Mouse (Mus musculus): ENCODE measurements around the gene Gm10521. TPM values are rescaled to one million over a fixed set of nuclear protein-coding genes. Genes with fewer than 3 reads are reported as not detected.

Gm10521 gene
- polyA plus RNA-seq, 2 experiments, result 0.16 TPM; not detected in 1

- H3K36me3 ChIP-seq (ENCODE audit: control insufficient read depth, insufficient read depth, low read length), result no peaks in the 10 kb centered on the region
- TF ChIP-seq POLR2A (IDR thresholded peaks at IDR 0.05; ENCODE audit: borderline replicate concordance, extremely low read depth, insufficient read depth, insufficient read length), result no peak
- no peak overlapping the region for H3K9ac ChIP-seq (ENCODE audit: low read depth, low read length, severe bottlenecking)
- no peak overlapping the region for H3K4me3 ChIP-seq (replicated peaks; ENCODE audit: low read length)
- no peaks in the 10 kb centered on the region for H3K9me3 ChIP-seq (ENCODE audit: control insufficient read depth, low read length)
- no peak overlapping the region for H3K27ac ChIP-seq (replicated peaks; ENCODE audit: low read depth, low read length)
- H3K4me1 ChIP-seq (ENCODE audit: control insufficient read depth, insufficient read depth, low read length), result no peaks in the 10 kb centered on the region
- H3K27me3 ChIP-seq (ENCODE audit: control insufficient read depth, insufficient read depth, low read length), result no peaks in the 10 kb centered on the region
- DNase-seq (ENCODE audit: low spot score) (no peak), ATAC-seq (ENCODE audit: low FRiP score, low read depth) (no peak)
- 46% methylated on average over 3 of the region's 3 CpGs for WGBS
- H3K4me2 ChIP-seq (replicated peaks; ENCODE audit: low read depth, low read length, severe bottlenecking), result no peak overlapping the region
Measured at GRCm38 (mm10) chr1:171933851-171934250, 38.4 kb downstream of the Gm10521 start.

- Histone ChIP-seq H3K9me3 (ENCODE audit: control insufficient read depth, low read length) (no peaks in the 10 kb centered on the region), H3K4me3 (replicated peaks; ENCODE audit: low read length) (no peak overlapping the region), H3K27me3 (ENCODE audit: control insufficient read depth, insufficient read depth, low read length) (no peaks in the 10 kb centered on the region), H3K36me3 (ENCODE audit: control insufficient read depth, insufficient read depth, low read length) (no peaks in the 10 kb centered on the region), H3K27ac (replicated peaks; ENCODE audit: low read depth, low read length) (no peak overlapping the region), H3K9ac (ENCODE audit: low read depth, low read length, severe bottlenecking) (no peak overlapping the region), H3K4me2 (replicated peaks; ENCODE audit: low read depth, low read length, severe bottlenecking) (no peak overlapping the region), H3K4me1 (ENCODE audit: control insufficient read depth, insufficient read depth, low read length) (no peaks in the 10 kb centered on the region)
- TF ChIP-seq POLR2A (IDR thresholded peaks at IDR 0.05; ENCODE audit: borderline replicate concordance, extremely low read depth, insufficient read depth, insufficient read length), result no peak
- WGBS, result 86% methylated on average over 14 of the region's 14 CpGs
- ATAC-seq (ENCODE audit: low FRiP score, low read depth) (no peak), DNase-seq (ENCODE audit: low spot score) (no peak)
Measured at GRCm38 (mm10) chr1:171938952-171939948, 43.8 kb downstream of the Gm10521 start.

GRCm38 (mm10) chr1:171940626-171941025 lies 45.2 kb downstream of the Gm10521 start:
- no peak for ATAC-seq (ENCODE audit: low FRiP score, low read depth)
- WGBS, result 78% methylated on average over 6 of the region's 6 CpGs
- H3K27me3 ChIP-seq (ENCODE audit: control insufficient read depth, insufficient read depth, low read length), result no peaks in the 10 kb centered on the region
- H3K4me3 ChIP-seq (replicated peaks; ENCODE audit: low read length), result no peak overlapping the region
- no peak overlapping the region for H3K4me2 ChIP-seq (replicated peaks; ENCODE audit: low read depth, low read length, severe bottlenecking)
- no peaks in the 10 kb centered on the region for H3K9me3 ChIP-seq (ENCODE audit: control insufficient read depth, low read length)
- no peaks in the 10 kb centered on the region for H3K36me3 ChIP-seq (ENCODE audit: control insufficient read depth, insufficient read depth, low read length)
- no peak overlapping the region for H3K9ac ChIP-seq (ENCODE audit: low read depth, low read length, severe bottlenecking)
- H3K27ac ChIP-seq (replicated peaks; ENCODE audit: low read depth, low read length), result no peak overlapping the region
- H3K4me1 ChIP-seq (ENCODE audit: control insufficient read depth, insufficient read depth, low read length), result no peaks in the 10 kb centered on the region
- DNase-seq (ENCODE audit: low spot score), result no peak
- no peak for TF ChIP-seq POLR2A (IDR thresholded peaks at IDR 0.05; ENCODE audit: borderline replicate concordance, extremely low read depth, insufficient read depth, insufficient read length)

- Histone ChIP-seq H3K27me3 (ENCODE audit: control insufficient read depth, insufficient read depth, low read length) (no peaks in the 10 kb centered on the region), H3K4me3 (replicated peaks; ENCODE audit: low read length) (no peak overlapping the region), H3K27ac (replicated peaks; ENCODE audit: low read depth, low read length) (no peak overlapping the region), H3K4me2 (replicated peaks; ENCODE audit: low read depth, low read length, severe bottlenecking) (no peak overlapping the region), H3K9me3 (ENCODE audit: control insufficient read depth, low read length) (no peaks in the 10 kb centered on the region), H3K4me1 (ENCODE audit: control insufficient read depth, insufficient read depth, low read length) (no peaks in the 10 kb centered on the region), H3K36me3 (ENCODE audit: control insufficient read depth, insufficient read depth, low read length) (no peaks in the 10 kb centered on the region), H3K9ac (ENCODE audit: low read depth, low read length, severe bottlenecking) (no peak overlapping the region)
- ATAC-seq (ENCODE audit: low FRiP score, low read depth) (no peak), DNase-seq (ENCODE audit: low spot score) (no peak)
- no peak for TF ChIP-seq POLR2A (IDR thresholded peaks at IDR 0.05; ENCODE audit: borderline replicate concordance, extremely low read depth, insufficient read depth, insufficient read length)
- 75% methylated on average over 6 of the region's 6 CpGs for WGBS
Measured at GRCm38 (mm10) chr1:171946447-171946995, 51.1 kb downstream of the Gm10521 start.

Other genes starting within 250 kb of the Gm10521 start
- gene Slamf7, start 242.6 kb upstream of the Gm10521 start, polyA plus RNA-seq (2012; rRNA removed), result 0.09 and 0.27 TPM in 2 replicates
- 0.18 and 0.21 TPM in 2 replicates for gene Slamf7, start 242.6 kb upstream of the Gm10521 start, polyA plus RNA-seq (2014; fragmentation: Nextera tagmentation; extraction: Ambion mirVana)
- gene Cd48, start 213.7 kb upstream of the Gm10521 start, polyA plus RNA-seq (2012; rRNA removed), result 2.3 and 2.4 TPM in 2 replicates
- 5.0 and 5.4 TPM in 2 replicates for gene Cd48, start 213.7 kb upstream of the Gm10521 start, polyA plus RNA-seq (2014; fragmentation: Nextera tagmentation; extraction: Ambion mirVana)
- 0.10 and 0.12 TPM in 2 replicates for gene Slamf1, start 128.5 kb upstream of the Gm10521 start, polyA plus RNA-seq (2012; rRNA removed)
- 0.08 and 0.11 TPM in 2 replicates for gene Slamf1, start 128.5 kb upstream of the Gm10521 start, polyA plus RNA-seq (2014; fragmentation: Nextera tagmentation; extraction: Ambion mirVana)
- gene Cd84, start 56.0 kb upstream of the Gm10521 start, polyA plus RNA-seq (2012; rRNA removed), result 1.2 and 1.7 TPM in 2 replicates
- gene Cd84, start 56.0 kb upstream of the Gm10521 start, polyA plus RNA-seq (2014; fragmentation: Nextera tagmentation; extraction: Ambion mirVana), result 2.3 and 2.8 TPM in 2 replicates
- gene Slamf6, start 21.9 kb downstream of the Gm10521 start, polyA plus RNA-seq (2012; rRNA removed), result 0.04 and 0.11 TPM in 2 replicates
- gene Slamf6, start 21.9 kb downstream of the Gm10521 start, polyA plus RNA-seq (2014; fragmentation: Nextera tagmentation; extraction: Ambion mirVana), result 0.32 TPM in 1 of 2 replicates, not detected in the other
- 29.4 and 35.6 TPM in 2 replicates for gene Vangl2, start 132.8 kb downstream of the Gm10521 start, polyA plus RNA-seq (2012; rRNA removed)
- 15.6 and 19.1 TPM in 2 replicates for gene Vangl2, start 132.8 kb downstream of the Gm10521 start, polyA plus RNA-seq (2014; fragmentation: Nextera tagmentation; extraction: Ambion mirVana)
- gene Nhlh1, start 161.9 kb downstream of the Gm10521 start, polyA plus RNA-seq (2012; rRNA removed), result 0.25 and 0.41 TPM in 2 replicates
- not detected in 2 replicates for gene Nhlh1, start 161.9 kb downstream of the Gm10521 start, polyA plus RNA-seq (2014; fragmentation: Nextera tagmentation; extraction: Ambion mirVana)
- gene Copa, start 186.9 kb downstream of the Gm10521 start, polyA plus RNA-seq (2012; rRNA removed), result 187 and 191 TPM in 2 replicates
- 230 and 247 TPM in 2 replicates for gene Copa, start 186.9 kb downstream of the Gm10521 start, polyA plus RNA-seq (2014; fragmentation: Nextera tagmentation; extraction: Ambion mirVana)
- gene Ncstn, start 187.1 kb downstream of the Gm10521 start, polyA plus RNA-seq (2012; rRNA removed), result 137 and 161 TPM in 2 replicates
- 98.4 and 103 TPM in 2 replicates for gene Ncstn, start 187.1 kb downstream of the Gm10521 start, polyA plus RNA-seq (2014; fragmentation: Nextera tagmentation; extraction: Ambion mirVana)
- 100 and 115 TPM in 2 replicates for gene Pex19, start 231.1 kb downstream of the Gm10521 start, polyA plus RNA-seq (2012; rRNA removed)
- 129 and 135 TPM in 2 replicates for gene Pex19, start 231.1 kb downstream of the Gm10521 start, polyA plus RNA-seq (2014; fragmentation: Nextera tagmentation; extraction: Ambion mirVana)

Data from limb, embryonic 14.5 days (tissue).